Mouse (Mus musculus) urinary bladder, adult 2 months (tissue): ENCODE measurements around the gene Fam174a. TPM values are rescaled to one million over a fixed set of nuclear protein-coding genes. Genes with fewer than 3 reads are reported as not detected.

Source experiments
- DNase-seq: peaks from one replicate; pipeline ENCODE4 v3.0.0; 2022; ENCODE audit warnings: low spot score
- polyA plus RNA-seq: library from polyadenylated mRNA; depleted of rRNA; stranded (reverse); fragments of >200 nt; gene quantifications from 2 replicates; pipeline ENCODE4 v1.2.3, GENCODE M21; 2012; rRNA removed

Fam174a gene
- 23.9 and 25.1 TPM in 2 replicates for polyA plus RNA-seq

DNA sequence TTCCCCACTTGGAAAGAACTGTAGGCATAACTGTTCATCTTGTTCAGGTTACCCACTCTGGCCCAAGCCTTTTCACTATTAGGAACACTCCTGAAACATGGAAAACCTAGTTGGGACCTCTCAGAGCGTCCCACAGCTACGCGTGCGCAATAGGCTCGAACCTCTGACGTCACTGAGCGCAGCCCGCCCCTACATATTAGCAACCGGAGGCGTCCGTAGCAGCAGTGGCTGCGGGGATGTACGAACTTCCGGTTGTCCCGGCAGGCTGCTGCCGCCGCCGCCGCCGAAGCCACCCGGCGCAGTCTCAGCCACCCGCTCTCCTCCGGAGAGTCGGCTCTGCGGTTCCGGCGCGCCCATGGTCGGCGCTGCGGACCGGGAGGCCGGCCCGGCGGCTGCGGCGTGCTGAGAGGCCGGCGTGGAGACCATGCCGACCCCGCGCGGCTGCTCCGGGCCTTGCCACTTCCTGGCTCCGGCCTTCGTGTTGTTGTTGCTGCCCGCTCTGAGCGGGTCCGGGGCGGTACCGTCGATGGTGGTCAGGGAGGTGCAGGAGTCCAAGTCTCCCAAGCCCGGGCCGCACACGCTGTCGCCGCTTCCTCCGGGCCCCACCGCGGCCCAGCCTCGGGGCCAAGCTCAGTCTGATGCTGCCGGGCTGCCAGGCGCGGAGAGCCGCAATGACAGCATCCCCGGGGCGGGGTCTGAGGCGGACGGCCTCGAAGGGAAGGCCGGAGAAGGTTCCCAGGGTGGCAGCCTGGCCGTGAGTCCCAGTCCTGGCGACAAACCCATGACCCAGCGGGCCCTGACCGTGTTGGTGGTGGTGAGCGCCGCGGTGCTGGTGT lies at the start of gene Fam174a:
Fam174a (plus strand) TSS at position 231 of the 836 bp plus-strand sequence.
- peak; percentile 74 for DNase-seq

DNA sequence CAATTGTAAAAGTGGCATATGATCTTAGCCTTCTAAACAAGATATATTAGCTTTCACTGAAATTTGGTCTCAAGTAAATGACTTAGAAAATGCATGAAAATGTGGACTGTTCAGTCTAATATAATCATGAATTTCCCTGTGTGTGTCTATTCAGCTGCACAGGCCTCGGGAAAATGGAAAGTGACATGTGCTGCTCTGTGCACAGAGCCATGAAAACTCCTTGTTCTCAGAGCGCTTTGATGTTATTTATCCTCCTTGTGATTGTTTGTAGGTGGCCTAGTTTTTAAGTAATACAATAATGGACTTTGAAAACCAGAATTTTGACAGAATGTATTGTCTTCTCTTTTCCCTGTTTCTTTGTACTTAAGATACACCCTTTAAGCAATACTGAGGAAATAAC lies 49.6 kb upstream of the Fam174a start:
- DNase-seq, result no peak

DNA sequence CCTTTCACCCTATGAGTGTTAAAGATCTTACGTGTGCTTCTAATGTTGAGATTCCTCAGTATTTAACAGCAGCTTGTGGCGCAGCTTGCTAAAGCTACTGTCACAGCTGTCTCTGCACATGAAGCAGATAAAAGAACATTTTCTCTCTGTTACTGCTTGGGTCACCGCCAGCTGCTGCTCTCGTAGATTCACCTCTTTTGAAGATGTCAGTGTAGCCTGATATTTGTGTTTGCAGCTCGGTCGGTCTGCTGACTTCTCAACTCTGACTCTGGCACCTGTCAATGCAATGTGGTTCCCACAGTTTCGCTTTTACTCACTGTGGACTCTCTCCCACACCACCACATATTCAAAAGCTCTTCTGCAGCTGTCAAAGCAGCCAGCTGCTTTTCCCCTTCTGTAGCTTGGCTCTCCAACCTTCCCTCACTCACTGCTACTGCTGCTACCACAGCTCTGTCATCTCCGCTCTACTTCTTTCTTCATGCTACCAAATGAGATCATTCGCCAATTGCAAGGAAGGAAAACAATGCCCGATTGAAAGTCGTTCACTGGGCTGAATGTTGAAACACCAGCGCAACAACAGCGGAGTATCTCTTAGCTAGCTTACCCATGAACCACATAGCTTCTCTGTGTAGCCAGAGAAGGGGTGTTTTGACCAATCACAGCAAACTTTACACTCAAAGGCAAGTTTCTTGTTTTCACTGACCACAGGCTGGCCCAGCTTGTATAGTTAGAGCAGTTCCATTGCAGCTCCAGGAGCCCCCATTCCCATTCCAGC lies 45.3 kb upstream of the Fam174a start:
- DNase-seq, result no peak

DNA sequence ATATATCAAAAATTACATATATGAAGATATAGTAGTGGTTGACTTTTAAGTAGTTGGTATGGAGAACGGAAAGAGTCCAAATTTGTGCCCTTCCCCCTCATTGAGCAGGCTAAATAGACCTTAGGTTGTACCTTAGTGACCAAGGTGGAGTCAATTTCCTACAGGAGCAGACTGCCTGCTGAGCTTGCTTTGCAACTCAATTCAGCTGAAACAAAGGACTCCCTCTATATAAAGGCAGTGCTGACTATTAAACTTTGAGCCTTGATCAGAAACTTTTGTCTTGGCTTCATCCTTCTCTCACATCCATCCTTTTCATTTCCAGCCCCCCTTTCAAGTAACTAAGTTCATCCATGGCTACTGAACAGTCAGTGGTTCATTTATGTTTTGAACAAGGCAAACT lies 40.1 kb upstream of the Fam174a start:
- DNase-seq, result no peak

DNA sequence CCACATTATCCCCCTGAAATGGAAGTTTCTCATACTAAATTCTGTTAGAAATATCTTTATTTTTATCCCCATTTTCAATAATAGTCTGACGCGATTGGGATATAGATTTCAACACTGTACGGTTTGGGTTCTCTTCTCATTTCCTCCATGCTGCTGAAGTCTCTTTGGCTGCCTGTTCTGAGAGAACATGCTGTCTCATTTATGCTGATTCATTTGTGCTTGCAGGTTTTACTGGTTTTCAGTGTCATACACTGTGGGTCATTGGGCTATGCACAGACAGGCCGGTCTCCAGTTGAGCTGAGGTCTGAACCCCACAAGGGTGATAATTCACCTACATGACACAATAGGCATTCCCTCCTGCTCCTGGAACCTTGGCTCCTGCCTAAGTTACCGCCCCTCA lies 5.1 kb upstream of the Fam174a start:
- no peak for DNase-seq

DNA sequence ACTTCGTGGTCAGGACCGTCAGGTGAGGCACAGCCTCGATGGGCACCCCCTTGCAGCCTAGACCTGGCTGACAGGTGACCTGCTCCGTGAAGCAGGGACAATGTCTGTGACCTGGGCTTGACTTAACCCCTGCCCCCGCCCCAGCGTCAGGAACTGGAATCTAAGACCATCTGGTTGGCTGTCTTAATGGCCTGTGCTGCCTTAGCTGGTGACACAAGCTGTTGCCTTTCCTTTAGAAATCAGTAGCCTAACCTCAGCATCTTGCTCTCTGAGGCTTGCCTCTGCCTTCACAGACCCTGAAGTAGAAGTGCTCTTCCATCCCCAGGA lies 769 bp downstream of the Fam174a start:
- no peak for DNase-seq

DNA sequence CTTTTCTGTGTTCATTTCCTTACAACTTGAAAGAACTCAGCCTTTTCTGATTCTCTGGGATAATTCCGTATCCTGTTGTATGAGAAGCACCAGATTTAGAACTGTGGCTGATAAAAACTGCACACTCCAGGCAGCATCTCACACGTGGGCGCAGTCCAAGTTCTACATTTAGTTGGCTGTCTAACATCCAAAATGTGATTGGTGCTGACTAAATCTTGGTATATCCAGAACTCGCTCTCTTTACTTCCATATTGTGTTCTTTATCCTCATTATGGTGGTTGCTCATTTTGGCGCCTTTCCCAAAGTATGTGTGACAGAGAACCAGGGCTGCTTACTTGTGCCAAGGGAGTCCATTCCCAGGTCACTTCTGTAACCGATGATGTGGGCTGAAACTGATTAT lies 2.6 kb downstream of the Fam174a start:
- DNase-seq, result no peak

DNA sequence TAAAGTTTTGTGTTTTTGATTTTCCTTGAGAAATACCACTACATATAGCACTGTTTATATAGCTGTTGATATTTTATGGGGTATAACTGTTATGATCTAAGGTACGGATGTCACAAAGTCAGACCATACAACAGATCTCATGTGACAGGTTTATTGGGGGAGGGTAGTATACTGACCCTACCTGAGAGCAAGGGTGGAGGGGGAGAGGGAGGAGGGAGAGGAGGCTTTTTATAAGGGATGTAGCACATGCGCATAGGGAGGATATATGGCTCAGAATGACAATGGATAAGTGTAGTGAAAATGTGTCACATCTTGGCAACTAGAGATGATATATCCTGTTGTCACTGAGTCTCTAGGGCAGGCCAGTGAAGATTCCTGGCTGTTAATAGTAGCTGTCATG lies 8.8 kb downstream of the Fam174a start:
- DNase-seq, result no peak

DNA sequence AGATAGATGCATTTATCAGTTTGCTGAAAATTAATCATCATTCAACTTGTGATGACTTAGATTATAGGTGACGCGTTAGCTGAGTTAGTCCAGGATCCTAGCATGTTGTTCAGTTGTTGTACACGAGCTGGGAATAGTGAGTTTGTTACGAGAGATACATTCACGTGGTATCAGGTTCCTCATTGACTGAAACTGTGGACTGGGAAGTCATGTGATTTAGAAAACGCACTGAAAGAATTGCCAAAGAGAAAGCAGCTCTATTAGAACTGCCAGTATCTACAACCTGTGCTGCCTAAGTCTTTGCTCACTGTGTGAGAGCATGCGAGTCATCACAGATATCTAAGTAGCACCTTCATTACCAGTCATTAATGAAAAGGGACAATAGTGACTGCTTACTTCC lies 9.6 kb downstream of the Fam174a start:
- DNase-seq, result no peak

DNA sequence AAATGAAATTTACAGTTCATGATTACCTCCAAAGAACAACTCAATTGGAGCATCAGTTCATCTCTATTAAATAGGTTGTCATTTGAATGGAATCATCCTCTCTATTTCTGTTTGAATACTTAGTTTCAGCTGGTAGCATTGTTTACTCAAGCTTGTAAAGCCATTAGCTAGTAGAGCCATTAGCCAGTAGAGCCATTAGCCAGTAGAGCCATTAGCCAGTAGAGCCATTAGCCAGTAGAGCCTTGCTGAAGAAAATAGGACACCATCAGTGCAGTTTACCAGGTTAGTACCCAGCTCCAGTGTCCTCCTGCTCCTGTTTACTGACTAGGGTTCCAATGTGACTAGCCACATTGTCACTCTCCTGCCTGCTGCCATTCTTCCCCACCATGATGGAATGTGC lies 13.4 kb downstream of the Fam174a start:
- no peak for DNase-seq

DNA sequence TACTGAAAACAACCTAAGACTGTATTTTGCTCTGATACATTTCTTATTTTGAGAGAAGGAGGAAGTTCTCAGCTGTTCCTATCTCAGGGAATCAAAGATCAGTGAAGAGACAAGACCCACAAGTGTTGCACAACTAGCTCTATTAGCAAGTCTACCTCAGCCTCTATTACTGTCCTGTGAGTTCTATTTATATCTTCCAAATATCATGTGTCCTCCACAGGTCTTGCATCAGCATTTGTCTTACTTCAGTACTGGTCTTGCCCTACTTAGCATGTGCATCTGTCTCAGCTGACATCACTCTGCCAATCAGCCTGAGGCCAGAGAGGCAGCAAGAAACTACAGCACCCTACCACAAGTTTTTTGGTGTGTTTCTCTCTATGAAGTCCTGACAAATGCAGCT lies 26.2 kb downstream of the Fam174a start:
- DNase-seq, result no peak

DNA sequence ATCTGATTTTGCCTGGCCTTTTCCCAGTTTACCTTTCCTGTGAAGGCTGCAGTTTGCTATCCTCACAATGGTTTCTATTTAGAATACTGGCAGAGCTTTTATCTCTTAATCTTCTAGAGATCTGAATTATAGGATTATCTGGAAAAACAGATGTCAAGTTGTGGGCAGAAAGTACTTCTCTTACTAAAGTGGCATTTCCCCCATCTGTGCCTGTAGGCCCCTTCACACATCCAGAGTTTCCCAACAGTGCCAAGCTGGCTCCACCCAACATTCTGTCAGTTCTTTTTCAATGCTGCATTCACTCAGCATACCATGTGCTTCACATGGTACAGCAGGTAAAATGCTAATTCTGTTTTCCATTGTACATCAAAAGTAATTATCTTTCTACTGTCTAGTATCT lies 28.8 kb downstream of the Fam174a start:
- DNase-seq, result no peak

DNA sequence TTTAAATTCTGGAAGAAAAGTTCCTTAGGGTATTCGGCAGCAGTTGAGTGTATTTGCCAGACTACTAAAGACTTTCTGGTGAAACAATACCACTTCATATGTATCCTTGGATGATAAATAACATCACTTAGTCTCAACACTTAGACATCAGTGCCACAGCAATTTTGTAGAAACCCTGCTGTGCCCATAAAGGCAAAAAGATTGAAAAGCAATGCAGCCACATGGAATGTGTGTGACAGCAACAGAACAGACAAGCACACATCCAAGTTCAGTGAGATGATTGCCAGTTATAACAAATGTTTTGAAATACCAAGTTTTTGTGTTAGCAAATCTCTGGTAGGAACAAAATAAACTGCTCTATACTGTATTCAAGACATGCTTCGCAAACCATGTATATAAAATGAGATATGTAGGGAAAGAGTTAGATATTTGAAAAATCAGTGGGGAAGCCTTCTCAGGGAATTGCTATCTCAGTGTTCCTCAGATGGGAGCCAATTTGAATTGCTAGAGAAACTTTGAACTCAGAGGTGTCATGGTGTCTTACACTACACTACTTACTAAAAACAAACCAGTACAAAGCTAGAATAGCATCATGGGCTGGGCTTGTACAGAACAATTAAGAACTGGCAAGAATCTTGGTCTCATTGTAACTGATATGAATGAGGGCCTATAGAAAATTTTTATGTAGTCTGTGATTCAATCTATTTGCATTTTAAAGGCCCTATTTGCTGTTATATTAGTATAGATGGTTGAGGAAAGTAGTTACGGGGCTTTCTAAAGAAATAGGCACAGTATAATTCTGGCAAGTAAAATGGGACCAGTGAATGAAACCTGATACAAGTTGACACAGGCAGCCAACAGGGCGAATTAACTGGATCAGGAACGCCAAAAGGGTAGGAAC lies 30.4 kb downstream of the Fam174a start:
- DNase-seq, result no peak

DNA sequence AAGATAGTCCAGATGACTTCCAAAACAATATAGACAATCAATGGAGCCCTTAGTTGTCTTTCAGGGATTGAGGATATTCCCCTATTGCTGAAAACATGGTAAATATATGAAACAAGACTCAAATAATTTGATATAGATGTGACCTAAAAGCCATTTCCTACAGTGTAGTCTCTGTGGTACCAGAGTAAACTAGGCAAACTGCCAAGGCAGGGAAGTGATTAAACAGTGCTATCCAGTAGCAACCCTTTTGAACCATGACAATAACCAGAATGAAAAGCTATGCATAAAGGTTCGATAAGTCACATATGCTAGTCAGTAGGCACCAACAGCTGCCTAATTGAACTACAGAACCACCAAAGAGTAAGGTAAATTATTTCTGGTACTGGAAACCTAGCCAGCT lies 40.7 kb downstream of the Fam174a start:
- no peak for DNase-seq

DNA sequence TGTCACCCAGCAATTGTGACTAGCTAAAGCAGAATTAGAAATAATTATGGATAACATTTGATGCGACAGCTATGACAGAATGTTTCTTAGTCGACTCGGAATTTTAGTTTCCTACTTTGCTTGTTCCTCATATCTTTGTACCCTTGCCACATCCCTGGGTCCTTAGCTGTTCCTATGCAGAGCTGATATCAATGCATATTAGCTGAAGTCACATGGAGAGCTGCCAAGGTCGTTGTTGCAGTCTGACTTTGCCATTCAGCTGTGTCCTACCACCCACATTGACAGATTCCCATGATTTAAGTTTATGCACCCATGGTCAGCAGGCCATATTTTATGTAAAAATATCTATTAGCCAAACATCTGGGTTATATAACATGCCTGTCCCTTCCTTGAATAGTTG lies 43.5 kb downstream of the Fam174a start:
- DNase-seq, result no peak

DNA sequence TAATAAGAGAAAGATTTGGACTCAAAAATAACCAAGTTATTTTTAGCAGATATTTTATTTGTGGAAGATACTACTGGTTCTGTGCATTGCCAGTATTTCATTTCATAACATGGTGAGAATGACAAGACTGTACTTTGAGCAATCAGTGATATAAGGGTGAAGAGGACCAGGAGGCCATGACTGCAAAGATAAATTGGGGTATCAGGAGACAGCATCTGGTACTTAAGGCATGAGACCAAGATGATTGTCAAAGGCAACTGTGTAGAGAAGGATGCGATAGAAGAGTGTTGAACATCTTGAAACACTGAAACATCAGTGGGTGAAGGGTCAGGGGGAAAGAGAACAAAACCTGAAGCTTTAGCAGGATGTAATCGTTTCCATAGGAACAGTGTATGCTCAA lies 50.3 kb downstream of the Fam174a start:
- DNase-seq, result no peak

DNA sequence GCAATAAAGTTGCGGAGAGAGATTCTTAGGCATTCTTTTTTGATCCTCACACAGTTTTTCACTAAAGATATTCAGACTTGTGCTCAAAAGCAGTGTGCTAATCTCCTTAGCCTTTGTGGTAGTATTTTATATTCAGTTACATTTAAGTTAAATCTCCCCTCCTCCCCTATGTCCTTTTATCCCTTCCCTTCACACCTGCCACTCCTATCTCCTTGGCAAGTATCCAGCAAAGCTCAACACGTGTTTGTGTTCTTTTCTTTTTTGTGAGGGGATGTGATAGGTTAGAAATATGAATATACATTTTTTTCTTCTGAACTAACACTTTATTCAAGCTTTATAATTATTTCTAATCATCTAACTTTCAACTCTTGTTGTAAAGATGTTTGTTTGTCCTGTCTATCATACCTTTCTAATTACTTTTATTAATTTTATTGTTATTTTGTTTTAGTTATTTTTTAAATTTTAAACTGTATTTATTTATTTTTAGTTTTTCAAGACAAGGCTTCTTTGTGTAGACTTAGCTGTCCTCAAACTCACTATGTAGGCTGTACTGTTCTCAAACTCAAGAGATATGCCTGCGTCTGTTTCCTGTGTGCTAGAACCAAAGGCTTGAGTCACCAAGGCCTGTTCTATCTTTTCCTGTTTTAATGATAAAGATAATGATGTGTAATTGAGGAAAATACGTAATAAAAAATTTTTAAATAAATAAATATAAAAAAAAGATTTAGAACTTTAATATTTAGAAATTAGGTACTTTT lies 53.4 kb downstream of the Fam174a start:
- no peak for DNase-seq

DNA sequence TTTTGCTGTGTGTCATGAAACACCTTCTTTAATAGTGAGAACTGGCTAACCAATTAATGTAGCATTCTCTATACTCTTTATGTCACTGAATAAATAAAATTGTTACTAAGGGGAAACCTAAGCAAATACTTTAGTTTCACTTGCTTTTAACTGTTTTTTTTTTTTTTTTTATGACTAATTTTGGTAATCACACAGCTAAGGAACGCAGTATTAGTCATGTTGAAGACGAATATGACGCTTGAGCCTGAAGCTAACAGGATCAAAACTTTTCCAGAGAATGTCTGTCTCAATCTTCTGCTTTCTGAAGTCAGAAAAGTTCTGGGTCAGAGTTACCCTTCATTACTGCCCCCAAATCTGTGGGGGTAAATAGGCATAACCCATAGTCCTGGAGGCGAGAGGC lies 54.3 kb downstream of the Fam174a start:
- DNase-seq, result no peak

DNA sequence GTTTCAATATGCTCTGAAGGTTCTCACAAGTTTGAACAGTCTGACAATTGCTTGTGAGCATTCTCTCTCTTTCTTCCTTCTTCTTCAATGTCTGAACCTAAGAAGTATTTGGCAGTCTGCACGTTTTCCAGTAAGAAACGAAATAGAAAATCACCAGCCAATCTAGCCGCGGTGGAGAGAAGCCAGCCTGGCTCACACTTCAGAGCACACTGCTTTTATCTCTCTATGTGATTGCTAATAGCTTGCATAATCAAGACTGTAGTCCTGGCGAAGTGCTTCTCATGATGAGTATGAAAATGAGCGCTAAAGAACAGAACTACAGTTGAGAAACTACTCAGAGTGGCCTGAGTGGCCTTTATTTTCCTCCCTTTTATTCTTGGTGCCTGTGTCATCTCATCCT lies 62.0 kb downstream of the Fam174a start:
- no peak for DNase-seq

DNA sequence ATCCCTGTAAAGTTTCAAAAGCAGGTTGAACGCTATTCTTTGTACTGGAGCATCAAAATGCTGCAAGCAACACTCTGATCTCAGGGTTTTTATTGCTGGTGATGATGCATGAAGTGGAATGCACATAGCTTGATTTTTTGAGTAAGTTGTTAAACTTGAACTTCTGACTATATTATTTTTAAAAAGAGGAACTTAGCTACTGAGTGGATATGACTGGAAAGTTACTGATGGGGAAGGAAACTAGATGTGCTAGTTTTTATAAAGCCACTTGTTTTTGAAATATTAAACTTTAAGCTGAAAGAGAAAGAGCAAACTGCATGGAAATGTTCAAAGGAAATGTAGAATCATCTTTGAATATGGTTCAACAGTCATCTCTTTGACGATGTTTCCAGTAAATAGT lies 67.6 kb downstream of the Fam174a start:
- DNase-seq, result no peak
